Comparison of ENCODE assay signal across 8 mouse cellular contexts in genomic region chr2:181307144-181307804, GRCm38 (mm10). TPM values are rescaled to one million over a fixed set of nuclear protein-coding genes. Genes with fewer than 3 reads are reported as not detected.
DNase-seq lines count a peak whose midpoint lies in the region; ATAC-seq lines count a peak whose summit lies in the region.

No protein-coding gene starts in this region.

- intact Hi-C loops in heart, postnatal 36 days (cut with DNase I), result no loop called here

- peak; percentile 65 for DNase-seq in T-cell, adult 2 months (ENCODE audit: low spot score)
- peak; percentile 83 for DNase-seq in embryo, embryonic 11 days
- DNase-seq in heart, postnatal 36 days, result peak; percentile 21 to 61
- DNase-seq in layer of hippocampus, postnatal 10 days (ENCODE audit: low spot score in 2 of 2), result peak; percentile 58 to 64
- peak; percentile 70 for DNase-seq in right cerebral cortex, postnatal 14 days
- no peak for DNase-seq in adipocyte (ENCODE audit: low spot score)

- ATAC-seq in CD4-positive, CD25-positive, alpha-beta regulatory T cell, adult 4 months, result peak; percentile 70
- ATAC-seq in megakaryocyte, adult 5-6 weeks (ENCODE audit: poor library complexity, severe bottlenecking), result peak; percentile 75

RNA-seq across cellular contexts. Expression of gene Stmn3, which starts 7.0 kb away (rescaled TPM):
- polyA plus RNA-seq in CD4-positive, CD25-positive, alpha-beta regulatory T cell, adult 4 months (2017; shearing (Covaris generic)), result not detected
- total RNA-seq in heart, postnatal 36 days (2021), result under 1 TPM; 0.38 to 0.53 TPM
- 1,000 to 10,000 TPM in 1 of 2 experiments, 100 to 1,000 TPM in 1; 968 to 1,016 TPM for total RNA-seq in layer of hippocampus, postnatal 10 days (2021)
- not detected in 2 replicates for total RNA-seq in megakaryocyte, adult 5-6 weeks (2015)
- total RNA-seq in megakaryocyte, adult 5-6 weeks (2017), result not detected in 2 replicates

RNA-seq across cellular contexts. Expression of gene Rtel1, which starts 12.3 kb away (rescaled TPM):
- 10 to 100 TPM; 42.4 to 44.3 TPM for polyA plus RNA-seq in CD4-positive, CD25-positive, alpha-beta regulatory T cell, adult 4 months (2017; shearing (Covaris generic))
- 10 to 100 TPM in 1 of 2 experiments, 1 to 10 TPM in 1; 9.3 to 10.1 TPM for total RNA-seq in heart, postnatal 36 days (2021)
- 10 to 100 TPM; 39.5 to 46.1 TPM for total RNA-seq in layer of hippocampus, postnatal 10 days (2021)
- total RNA-seq in megakaryocyte, adult 5-6 weeks (2015), result 26.8 and 34.1 TPM in 2 replicates
- total RNA-seq in megakaryocyte, adult 5-6 weeks (2017), result 21.6 and 25.8 TPM in 2 replicates

RNA-seq across cellular contexts. Expression of gene Gmeb2, which starts 19.4 kb away (rescaled TPM):
- 1 to 10 TPM; 9.5 to 9.7 TPM for polyA plus RNA-seq in CD4-positive, CD25-positive, alpha-beta regulatory T cell, adult 4 months (2017; shearing (Covaris generic))
- total RNA-seq in heart, postnatal 36 days (2021), result 1 to 10 TPM; 9.0 to 9.6 TPM
- 10 to 100 TPM; 17.5 to 18.6 TPM for total RNA-seq in layer of hippocampus, postnatal 10 days (2021)
- 12.5 and 16.6 TPM in 2 replicates for total RNA-seq in megakaryocyte, adult 5-6 weeks (2015)
- total RNA-seq in megakaryocyte, adult 5-6 weeks (2017), result 13.4 and 23.9 TPM in 2 replicates

RNA-seq across cellular contexts. Expression of gene Zgpat, which starts 57.5 kb away (rescaled TPM):
- 10 to 100 TPM; 16.4 to 23.4 TPM for polyA plus RNA-seq in CD4-positive, CD25-positive, alpha-beta regulatory T cell, adult 4 months (2017; shearing (Covaris generic))
- 10 to 100 TPM; 17.6 to 22.3 TPM for total RNA-seq in heart, postnatal 36 days (2021)
- 10 to 100 TPM; 64.3 to 74.5 TPM for total RNA-seq in layer of hippocampus, postnatal 10 days (2021)
- total RNA-seq in megakaryocyte, adult 5-6 weeks (2015), result 4.9 and 7.9 TPM in 2 replicates
- total RNA-seq in megakaryocyte, adult 5-6 weeks (2017), result 28.0 and 29.5 TPM in 2 replicates

RNA-seq across cellular contexts. Expression of gene Arfrp1, which starts 57.9 kb away (rescaled TPM):
- 10 to 100 TPM; 67.6 to 76.2 TPM for polyA plus RNA-seq in CD4-positive, CD25-positive, alpha-beta regulatory T cell, adult 4 months (2017; shearing (Covaris generic))
- 10 to 100 TPM; 52.2 to 55.4 TPM for total RNA-seq in heart, postnatal 36 days (2021)
- 10 to 100 TPM; 35.4 to 40.8 TPM for total RNA-seq in layer of hippocampus, postnatal 10 days (2021)
- total RNA-seq in megakaryocyte, adult 5-6 weeks (2015), result 22.8 and 29.9 TPM in 2 replicates
- 37.2 and 43.3 TPM in 2 replicates for total RNA-seq in megakaryocyte, adult 5-6 weeks (2017)

Comparison
In these comparisons a context has a peak if more than half of its experiments do, and no peak if none do; other contexts are left out.
1. RNA of gene Stmn3, which starts 7.0 kb away (total RNA-seq): 968 to 1,016 TPM in layer of hippocampus, postnatal 10 days; 0.38 to 0.53 TPM in heart, postnatal 36 days and not detected in megakaryocyte, adult 5-6 weeks; every median in the first group is over 100 times any median in the second.